Mouse (Mus musculus) retina, postnatal 1 day (tissue): ENCODE measurements at regions not wholly inside any gene's neighbourhood (a gene's known extent, or its start where the extent isn't known, plus 50 kb on each side); places are given as distances from the start of the nearest gene placed in this dataset.

Experiments
- DNase-seq: peaks from one replicate; pipeline ENCODE4 v3.0.0-alpha.2; 2012

- peak; percentile 34 for DNase-seq
These were observed 1323.6 kb upstream of the Lrrn3 start for GRCm38 (mm10) chr12:42809864-42810263.
